Mouse (Mus musculus) ES-E14 (cell line): ENCODE data around the gene Ap1s2. TPM values are rescaled to one million over a fixed set of nuclear protein-coding genes. Genes with fewer than 3 reads are reported as not detected.

Experiments
- DNase-seq: peaks from one replicate; pipeline ENCODE4 v3.0.0-alpha.2; 2013; ENCODE audit warnings: low read depth, low spot score
- H3K27ac ChIP-seq: 2 replicates; pipeline ENCODE4 v1.5.1; 2012; ENCODE audit warnings: low read depth, mild to moderate bottlenecking, low read length, moderate library complexity, mixed read lengths; ENCODE audit not compliant: poor library complexity, insufficient read depth, severe bottlenecking
- H3K36me3 ChIP-seq: 2 replicates; pipeline ENCODE4 v1.6.1; 2012; ENCODE audit warnings: mild to moderate bottlenecking, low read length, moderate library complexity, mixed read lengths; ENCODE audit not compliant: control insufficient read depth, poor library complexity, insufficient read depth, severe bottlenecking
- H3K4me1 ChIP-seq, 2 experiments: fragments of 150-350 bp in 1 of 2; sonication (generic) in 1 of 2; 2 replicates each; pipeline ENCODE4 v1.6.1; 2012; ENCODE audit warnings: low read length in 2 of 2, mild to moderate bottlenecking in 1 of 2, mixed read lengths in 1 of 2; ENCODE audit not compliant: control insufficient read depth in 2 of 2, insufficient read depth in 2 of 2, poor library complexity in 1 of 2
- H3K4me3 ChIP-seq, 2 experiments: fragments of 150-350 bp in 1 of 2; sonication (generic) in 1 of 2; 2 replicates each; pipeline ENCODE4 v1.5.1; 2012; ENCODE audit warnings: low read length in 2 of 2, low read depth in 1 of 2, mild to moderate bottlenecking in 1 of 2, mixed read lengths in 1 of 2; ENCODE audit not compliant: insufficient read depth in 1 of 2, poor library complexity in 1 of 2, severe bottlenecking in 1 of 2
- H3K9ac ChIP-seq: 2 replicates; pipeline ENCODE4 v1.6.1; 2012; ENCODE audit warnings: low read depth, mild to moderate bottlenecking, low read length, mixed read lengths; ENCODE audit not compliant: poor library complexity, insufficient read depth, severe bottlenecking
- H3K9me3 ChIP-seq: fragments of 150-350 bp; sonication (generic); 2 replicates; pipeline ENCODE4 v1.6.1; 2012; ENCODE audit warnings: low read depth, mild to moderate bottlenecking, low read length; ENCODE audit not compliant: control insufficient read depth, insufficient read depth
- CHD2 ChIP-seq: IDR thresholded peaks from 2 replicates; pipeline ENCODE4 v1.6.1; 2014; ENCODE audit warnings: mild to moderate bottlenecking, low read depth, low read length, inconsistent platforms
- HCFC1 ChIP-seq: IDR thresholded peaks from 2 replicates; pipeline ENCODE4 v1.6.1; 2012; ENCODE audit warnings: low read length, inconsistent platforms, borderline replicate concordance; ENCODE audit not compliant: insufficient read depth
- MAFK ChIP-seq: IDR thresholded peaks from 2 replicates; pipeline ENCODE4 v1.6.1; 2014; ENCODE audit warnings: mild to moderate bottlenecking, low read depth, low read length, inconsistent platforms; ENCODE audit not compliant: insufficient read depth
- ZC3H11A ChIP-seq: IDR thresholded peaks from 2 replicates; pipeline ENCODE4 v1.6.1; 2012; ENCODE audit warnings: low read depth, mild to moderate bottlenecking, inconsistent platforms, low read length, borderline replicate concordance
- ZNF384 ChIP-seq: IDR thresholded peaks from 2 replicates; pipeline ENCODE4 v1.6.1; 2012; ENCODE audit warnings: low read depth, low read length, inconsistent platforms
- in situ Hi-C, 2 experiments: fragments of 600-800 bp; cut with MboI; formaldehyde crosslinking; loops; one replicate each; pipeline ENCODE4 v1.15.1; 2025; ENCODE audit warnings: low sequenced_read_pairs in 2 of 2, inconsistent platforms in 1 of 2; ENCODE audit not compliant: unreplicated experiment in 2 of 2
- total RNA-seq: library from RNA; depleted of rRNA; stranded (reverse); fragments of 300-350 nt; gene quantifications from 2 replicates; pipeline ENCODE4 v1.2.3, GENCODE M21; 2012

Gene Ap1s2
- total RNA-seq, 1 experiment, result 15.4 TPM

DNA sequence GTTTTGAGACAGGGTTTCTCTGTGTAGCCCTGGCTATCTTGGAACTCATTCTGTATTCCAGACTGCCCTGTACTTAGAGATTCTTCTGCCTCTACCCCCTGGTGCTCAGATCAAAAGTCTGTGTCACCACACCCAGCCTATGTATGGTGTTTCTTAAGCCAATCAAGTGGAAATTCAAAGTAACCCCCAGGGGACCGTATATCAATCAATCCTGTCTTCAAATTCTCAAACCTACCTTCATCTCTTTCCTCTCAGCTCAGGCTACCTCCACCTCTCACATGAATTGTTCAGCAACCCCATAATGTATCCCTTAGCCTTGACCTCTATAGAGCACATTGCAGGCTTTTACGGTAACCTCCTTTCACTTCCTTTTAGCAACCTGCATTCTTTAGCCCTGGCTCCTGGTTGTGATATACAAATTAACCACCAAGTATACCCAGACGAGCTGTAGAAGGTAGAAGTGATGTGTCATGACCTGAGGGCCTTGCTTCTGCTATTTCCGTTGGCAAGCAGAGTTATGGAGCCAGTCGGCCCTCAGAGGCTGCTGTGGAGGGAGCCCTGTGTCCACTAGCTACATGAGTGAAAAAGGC, 9.3 kb upstream of the Ap1s2 start:
- H3K36me3 ChIP-seq, result no peaks in the 10 kb centered on the region
- TF ChIP-seq ZC3H11A (no peak), CHD2 (no peak), HCFC1 (no peak), MAFK (no peak), ZNF384 (no peak)
- in situ Hi-C loops, result no loop called here
- H3K27ac ChIP-seq, result no peak overlapping the region
- no peaks in the 10 kb centered on the region for H3K9me3 ChIP-seq
- no peak for DNase-seq
- no peak overlapping the region for H3K4me3 ChIP-seq
- no peaks in the 10 kb centered on the region for H3K4me1 ChIP-seq
- H3K9ac ChIP-seq, result no peak overlapping the region

DNA sequence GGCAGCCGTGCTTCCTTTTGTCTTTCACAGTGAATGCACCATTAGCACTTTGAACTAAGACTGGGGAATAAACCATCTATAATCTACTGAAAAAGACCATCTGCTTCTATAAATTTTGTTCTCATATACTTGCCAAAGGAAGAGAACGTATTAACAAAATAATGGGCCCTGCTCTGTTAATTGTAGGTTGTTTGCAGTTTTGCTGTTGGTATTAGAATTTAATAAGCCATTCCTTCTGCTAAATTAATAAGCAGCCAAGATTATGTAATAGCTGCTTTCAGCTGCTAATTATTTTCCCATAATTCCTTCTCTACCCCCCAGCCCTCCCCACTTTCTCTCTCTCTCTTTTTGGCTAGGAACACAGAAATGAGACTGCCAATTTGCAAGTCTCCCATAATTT, 2.0 kb upstream of the Ap1s2 start:
- DNase-seq, result no peak
- in situ Hi-C loops, result no loop called here
- TF ChIP-seq MAFK (no peak), ZC3H11A (no peak), ZNF384 (no peak), CHD2 (no peak), HCFC1 (no peak)
- no peaks in the 10 kb centered on the region for H3K9me3 ChIP-seq
- H3K36me3 ChIP-seq, result no peaks in the 10 kb centered on the region
- no peak overlapping the region for H3K27ac ChIP-seq
- no peak overlapping the region for H3K4me3 ChIP-seq
- H3K9ac ChIP-seq, result no peak overlapping the region
- no peaks in the 10 kb centered on the region for H3K4me1 ChIP-seq

DNA sequence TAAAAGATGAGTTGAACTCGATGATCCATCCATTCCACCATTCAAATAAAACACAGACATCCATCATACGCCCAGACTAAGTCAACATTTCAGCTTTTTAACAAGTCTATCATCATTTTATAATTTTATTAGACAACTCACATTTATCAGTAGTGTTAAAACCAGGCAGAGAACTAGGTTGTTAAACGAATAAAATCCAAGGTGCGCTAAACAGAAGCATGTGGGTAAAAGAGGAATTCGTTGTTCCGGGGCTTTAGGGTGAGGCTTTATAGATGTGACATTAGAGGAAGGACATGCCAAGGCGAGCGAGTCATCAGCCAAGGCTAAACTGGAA, 847 bp upstream of the Ap1s2 start:
- TF ChIP-seq ZNF384, result no peak
- TF ChIP-seq HCFC1, result no peak
- no peak for TF ChIP-seq ZC3H11A
- no peak for TF ChIP-seq MAFK
- no peak for TF ChIP-seq CHD2
- no peaks in the 10 kb centered on the region for H3K9me3 ChIP-seq
- peak overlapping the region; percentile 92 to 99 for H3K4me3 ChIP-seq
- in situ Hi-C loops, result no loop called here
- H3K27ac ChIP-seq, result no peak overlapping the region; the same call in 1 of the 2 replicates
- no peaks in the 10 kb centered on the region for H3K4me1 ChIP-seq
- no peak for DNase-seq
- no peaks in the 10 kb centered on the region for H3K36me3 ChIP-seq
- peak overlapping the region; percentile 95; the same call in 1 of the 2 replicates for H3K9ac ChIP-seq

DNA sequence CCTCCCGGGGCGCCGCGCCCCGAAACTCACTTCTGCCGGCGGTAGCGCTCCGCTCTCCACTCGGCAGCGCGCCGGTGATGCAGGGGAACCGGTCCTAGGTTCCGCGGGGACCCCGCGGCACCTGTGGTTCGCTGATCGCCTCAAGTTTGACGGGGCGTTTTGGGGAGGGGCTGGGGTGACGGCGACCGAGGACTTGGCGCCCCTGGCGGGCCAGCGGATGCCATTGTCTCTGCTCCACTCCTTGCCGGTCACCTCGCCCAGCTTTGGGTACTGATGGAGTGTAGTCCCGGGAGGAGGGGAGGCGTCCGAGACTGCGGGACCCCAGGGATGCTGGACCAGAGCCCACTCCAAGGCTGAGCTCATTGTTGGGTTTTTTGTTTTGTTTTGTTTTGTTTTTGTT, 564 bp downstream of the Ap1s2 start:
- DNase-seq, result no peak
- Histone ChIP-seq H3K9me3 (no peaks in the 10 kb centered on the region), H3K27ac (no peak overlapping the region; the same call in 1 of the 2 replicates), H3K4me3 (peak overlapping the region; percentile 81 to 90), H3K36me3 (no peaks in the 10 kb centered on the region), H3K4me1 (no peaks in the 10 kb centered on the region), H3K9ac (peak overlapping the region; percentile 61)
- in situ Hi-C loops, result no loop called here
- TF ChIP-seq ZC3H11A, result no peak
- TF ChIP-seq MAFK, result no peak
- no peak for TF ChIP-seq CHD2
- no peak for TF ChIP-seq ZNF384
- TF ChIP-seq HCFC1, result no peak

DNA sequence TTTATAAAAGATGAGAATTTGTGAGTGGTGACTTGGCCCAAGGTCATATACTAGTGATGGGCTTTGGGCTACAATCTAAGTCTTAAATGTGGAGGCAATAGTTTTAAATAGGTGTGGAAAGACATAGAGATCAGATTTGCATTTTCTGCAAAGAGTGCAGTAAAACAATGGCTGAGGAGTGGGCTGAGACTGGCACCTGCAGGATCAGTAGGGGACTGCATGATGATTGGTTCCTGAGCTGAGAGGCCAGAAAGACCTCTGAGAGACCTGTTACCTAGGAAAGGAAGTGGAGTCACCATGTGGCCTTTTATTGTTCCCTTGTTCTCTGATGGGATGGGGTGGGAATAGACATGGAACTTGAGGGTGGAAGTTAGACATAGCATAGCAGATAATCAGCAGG, 4.0 kb downstream of the Ap1s2 start:
- H3K9ac ChIP-seq, result no peak overlapping the region
- DNase-seq, result no peak
- no peaks in the 10 kb centered on the region for H3K36me3 ChIP-seq
- no peak for TF ChIP-seq CHD2
- 0 out of 2 replicates have a peak, but pooled peaks have one; percentile 39 for TF ChIP-seq MAFK
- TF ChIP-seq ZC3H11A, result peak; percentile 51; the same call in 1 of the 2 replicates
- no peak for TF ChIP-seq ZNF384
- TF ChIP-seq HCFC1, result no peak
- no peak overlapping the region for H3K27ac ChIP-seq
- in situ Hi-C loops, result no loop called here
- H3K4me3 ChIP-seq, result no peak overlapping the region
- no peaks in the 10 kb centered on the region for H3K9me3 ChIP-seq
- no peaks in the 10 kb centered on the region for H3K4me1 ChIP-seq
